Mouse (Mus musculus): ENCODE results near the gene Igsf23. TPM values are rescaled to one million over a fixed set of nuclear protein-coding genes. Genes with fewer than 3 reads are reported as not detected.
"Not testable (repeated sequence)": the region's sequence is repeated elsewhere in the genome, so short reads cannot be mapped to it uniquely, and the experiment has no call there.

Gene Igsf23
- polyA plus RNA-seq (2012) = not detected in 2 replicates

GRCm38 (mm10) chr7:19950589-19950988 is at the start of gene Igsf23:
Gene Igsf23 (minus strand): TSS chr7:19950756.
- no peaks in the 10 kb centered on the region for H3K9me3 ChIP-seq (ENCODE audit: control insufficient read depth, low read length)
- H3K36me3 ChIP-seq (ENCODE audit: control insufficient read depth) = no peaks in the 10 kb centered on the region
- no peak within 1 kb of the TSS for H3K4me3 ChIP-seq (replicated peaks)
- TF ChIP-seq GATA1 (IDR thresholded peaks at IDR 0.05; ENCODE audit: low read length) (no peak), TAL1 (IDR thresholded peaks at IDR 0.05; ENCODE audit: low read length) (no peak)
- no peaks in the 10 kb centered on the region for H3K27me3 ChIP-seq (ENCODE audit: control insufficient read depth)
- no peaks in the 10 kb centered on the region for H3K4me1 ChIP-seq (ENCODE audit: control insufficient read depth)

GRCm38 (mm10) chr7:19996721-19997120 is 46.2 kb upstream of the Igsf23 start:
- H3K36me3 ChIP-seq (ENCODE audit: control insufficient read depth); H3K4me3 ChIP-seq (replicated peaks); H3K9me3 ChIP-seq (ENCODE audit: control insufficient read depth, low read length); H3K27me3 ChIP-seq (ENCODE audit: control insufficient read depth); H3K4me1 ChIP-seq (ENCODE audit: control insufficient read depth): not testable (repeated sequence)

DNA sequence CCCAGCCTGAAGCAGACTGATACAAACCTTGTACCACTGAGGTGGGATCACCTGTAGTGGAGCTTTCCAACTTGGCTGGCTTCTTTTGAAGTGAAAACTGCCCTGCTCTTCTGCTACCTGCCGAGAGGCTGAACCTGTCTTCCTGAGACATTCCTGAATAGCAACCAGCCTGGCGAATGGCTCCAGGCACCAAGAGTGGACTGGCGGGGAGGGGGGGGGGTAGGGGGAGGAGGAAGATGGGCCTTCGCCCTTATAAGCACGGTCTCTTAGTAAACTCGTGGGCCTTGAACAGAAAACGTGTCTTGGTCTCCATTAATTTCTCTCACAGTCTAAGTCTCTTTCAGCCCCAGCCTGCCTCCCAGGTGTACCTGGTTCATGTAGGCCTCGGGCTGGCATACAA is 40.6 kb upstream of the Igsf23 start, which contains the start of gene Nlrp9b:
Gene Nlrp9b, plus strand, starts transcription at position 301 of the 400 bp plus-strand sequence.
- not testable (repeated sequence) for H3K36me3 ChIP-seq (ENCODE audit: control insufficient read depth); H3K4me3 ChIP-seq (replicated peaks); H3K9me3 ChIP-seq (ENCODE audit: control insufficient read depth, low read length); H3K4me1 ChIP-seq (ENCODE audit: control insufficient read depth); H3K27me3 ChIP-seq (ENCODE audit: control insufficient read depth)

GRCm38 (mm10) chr7:19971516-19971915 is 21.0 kb upstream of the Igsf23 start:
- peaks cover 37% of the 10 kb centered on the region for H3K9me3 ChIP-seq (ENCODE audit: control insufficient read depth, low read length)
- H3K36me3 ChIP-seq (ENCODE audit: control insufficient read depth) = no peaks in the 10 kb centered on the region
- TF ChIP-seq GATA1 (IDR thresholded peaks at IDR 0.05; ENCODE audit: low read length) (no peak), TAL1 (IDR thresholded peaks at IDR 0.05; ENCODE audit: low read length) (no peak)
- no peaks in the 10 kb centered on the region for H3K27me3 ChIP-seq (ENCODE audit: control insufficient read depth)
- no peak overlapping the region for H3K4me3 ChIP-seq (replicated peaks)
- no peaks in the 10 kb centered on the region for H3K4me1 ChIP-seq (ENCODE audit: control insufficient read depth)

DNA sequence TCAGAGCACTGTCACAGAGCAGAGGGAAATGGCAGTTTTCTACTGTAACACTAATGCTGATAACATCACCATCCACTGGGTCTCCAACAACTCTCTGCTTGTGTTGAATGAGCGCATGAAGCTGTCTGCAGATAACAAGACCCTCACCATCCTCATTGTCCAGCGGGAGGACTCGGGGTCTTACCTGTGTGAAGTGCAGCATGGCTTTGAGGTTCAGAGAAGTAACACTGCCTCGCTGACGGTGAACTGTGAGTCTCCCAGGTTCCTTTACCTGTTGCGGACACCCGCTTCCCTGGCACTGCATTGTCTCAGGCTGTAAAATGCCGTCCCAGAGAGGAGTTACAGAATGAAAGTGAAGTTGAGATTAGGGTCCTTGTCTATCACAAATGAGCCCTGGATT is 19.6 kb upstream of the Igsf23 start:
- TF ChIP-seq TAL1 (IDR thresholded peaks at IDR 0.05; ENCODE audit: low read length) (no peak), GATA1 (IDR thresholded peaks at IDR 0.05; ENCODE audit: low read length) (no peak)
- H3K9me3 ChIP-seq (ENCODE audit: control insufficient read depth, low read length) = peaks cover 35% of the 10 kb centered on the region
- H3K36me3 ChIP-seq (ENCODE audit: control insufficient read depth) = no peaks in the 10 kb centered on the region
- no peaks in the 10 kb centered on the region for H3K4me1 ChIP-seq (ENCODE audit: control insufficient read depth)
- no peaks in the 10 kb centered on the region for H3K27me3 ChIP-seq (ENCODE audit: control insufficient read depth)
- H3K4me3 ChIP-seq (replicated peaks) = no peak overlapping the region

- H3K4me3 ChIP-seq (replicated peaks) = no peak overlapping the region
- no peaks in the 10 kb centered on the region for H3K4me1 ChIP-seq (ENCODE audit: control insufficient read depth)
- no peaks in the 10 kb centered on the region for H3K27me3 ChIP-seq (ENCODE audit: control insufficient read depth)
- H3K9me3 ChIP-seq (ENCODE audit: control insufficient read depth, low read length) = peaks cover 30% of the 10 kb centered on the region
- no peaks in the 10 kb centered on the region for H3K36me3 ChIP-seq (ENCODE audit: control insufficient read depth)
- TF ChIP-seq GATA1 (IDR thresholded peaks at IDR 0.05; ENCODE audit: low read length) = no peak
- no peak for TF ChIP-seq TAL1 (IDR thresholded peaks at IDR 0.05; ENCODE audit: low read length)
Measured at GRCm38 (mm10) chr7:19969541-19970090, 19.1 kb upstream of the Igsf23 start.

DNA sequence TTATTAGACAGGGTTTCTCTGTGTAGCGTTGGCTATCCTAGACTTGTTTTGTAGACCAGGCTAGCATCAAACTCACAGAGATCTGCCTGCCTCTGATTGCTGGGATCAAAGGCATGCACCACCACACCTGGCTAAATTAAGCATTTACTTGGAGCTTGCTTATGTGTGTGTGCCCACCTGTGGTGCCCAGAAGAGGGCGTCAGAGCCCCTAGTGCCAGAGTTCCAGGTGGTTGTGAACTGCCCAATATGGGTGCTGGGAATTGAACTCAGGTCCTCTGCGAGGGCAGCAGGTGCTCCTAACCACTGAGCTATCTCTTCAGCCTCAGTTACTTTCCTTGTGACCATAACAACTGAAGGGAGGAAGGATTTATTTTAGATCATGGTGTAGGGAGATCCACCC is 18.6 kb upstream of the Igsf23 start:
- Histone ChIP-seq H3K9me3 (ENCODE audit: control insufficient read depth, low read length) (peaks cover 29% of the 10 kb centered on the region), H3K27me3 (ENCODE audit: control insufficient read depth) (no peaks in the 10 kb centered on the region), H3K4me1 (ENCODE audit: control insufficient read depth) (no peaks in the 10 kb centered on the region), H3K36me3 (ENCODE audit: control insufficient read depth) (no peaks in the 10 kb centered on the region), H3K4me3 (replicated peaks) (no peak overlapping the region)
- TF ChIP-seq TAL1 (IDR thresholded peaks at IDR 0.05; ENCODE audit: low read length) (no peak), GATA1 (IDR thresholded peaks at IDR 0.05; ENCODE audit: low read length) (no peak)

DNA sequence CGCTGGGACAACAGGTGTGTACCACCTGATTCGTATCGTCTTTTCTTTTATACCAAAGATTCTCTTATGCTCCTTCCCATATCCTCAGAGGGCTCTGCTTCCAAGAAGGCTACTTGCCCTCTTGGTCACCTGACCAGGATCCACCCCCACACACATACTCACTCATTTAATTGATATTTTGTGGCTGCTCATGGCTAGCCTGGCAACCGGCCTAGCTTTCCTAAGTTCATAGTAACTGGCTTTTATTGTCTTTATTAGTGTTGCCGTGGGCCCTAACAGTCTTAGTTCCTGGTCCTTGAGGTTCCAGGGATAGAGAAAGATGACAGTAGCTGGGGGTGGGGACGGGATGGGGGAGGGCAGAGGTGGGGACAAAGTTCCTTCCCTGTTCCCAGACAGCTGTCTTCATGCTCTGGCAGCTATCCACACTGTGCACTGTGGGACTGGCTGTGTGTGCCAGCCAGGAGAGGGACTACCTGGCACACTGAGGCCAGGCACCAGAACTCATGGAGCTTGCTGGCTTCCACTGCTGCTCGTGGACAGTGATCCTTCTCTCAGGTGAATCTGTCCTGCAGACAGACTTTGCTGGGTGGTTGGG is 14.5 kb upstream of the Igsf23 start, which contains the start of gene Ceacam20:
Gene Ceacam20, plus strand, starts transcription at position 428 of the 595 bp plus-strand sequence.
- H3K27me3 ChIP-seq (ENCODE audit: control insufficient read depth) = no peaks in the 10 kb centered on the region
- no peaks in the 10 kb centered on the region for H3K36me3 ChIP-seq (ENCODE audit: control insufficient read depth)
- peaks cover 11% of the 10 kb centered on the region for H3K9me3 ChIP-seq (ENCODE audit: control insufficient read depth, low read length)
- no peak within 1 kb of the TSS for H3K4me3 ChIP-seq (replicated peaks)
- no peaks in the 10 kb centered on the region for H3K4me1 ChIP-seq (ENCODE audit: control insufficient read depth)
- no peak for TF ChIP-seq GATA1 (IDR thresholded peaks at IDR 0.05; ENCODE audit: low read length)
- TF ChIP-seq TAL1 (IDR thresholded peaks at IDR 0.05; ENCODE audit: low read length) = no peak

GRCm38 (mm10) chr7:19962423-19962822 is 11.9 kb upstream of the Igsf23 start:
- Histone ChIP-seq H3K4me1 (ENCODE audit: control insufficient read depth) (no peaks in the 10 kb centered on the region), H3K9me3 (ENCODE audit: control insufficient read depth, low read length) (no peaks in the 10 kb centered on the region), H3K27me3 (ENCODE audit: control insufficient read depth) (no peaks in the 10 kb centered on the region), H3K4me3 (replicated peaks) (no peak overlapping the region), H3K36me3 (ENCODE audit: control insufficient read depth) (no peaks in the 10 kb centered on the region)
- no peak for TF ChIP-seq GATA1 (IDR thresholded peaks at IDR 0.05; ENCODE audit: low read length)

GRCm38 (mm10) chr7:19956341-19956781 is 5.8 kb upstream of the Igsf23 start:
- Histone ChIP-seq H3K36me3 (ENCODE audit: control insufficient read depth) (no peaks in the 10 kb centered on the region), H3K9me3 (ENCODE audit: control insufficient read depth, low read length) (no peaks in the 10 kb centered on the region), H3K4me1 (ENCODE audit: control insufficient read depth) (no peaks in the 10 kb centered on the region), H3K27me3 (ENCODE audit: control insufficient read depth) (no peaks in the 10 kb centered on the region), H3K4me3 (replicated peaks) (no peak overlapping the region)
- no peak for TF ChIP-seq TAL1 (IDR thresholded peaks at IDR 0.05; ENCODE audit: low read length)
- no peak for TF ChIP-seq GATA1 (IDR thresholded peaks at IDR 0.05; ENCODE audit: low read length)

All from erythroblast, embryonic 14.5 days (primary cell).